Mouse (Mus musculus) neutrophil, adult 5-6 weeks (primary cell): ENCODE measurements around the gene Atr. TPM values are rescaled to one million over a fixed set of nuclear protein-coding genes. Genes with fewer than 3 reads are reported as not detected.

ENCODE experiments used
- total RNA-seq: library from RNA; stranded (forward); fragments of 200-1000 nt; gene quantifications from 2 replicates; pipeline ENCODE4 v1.2.3, GENCODE M21; 2017

Gene Atr
- total RNA-seq, 1 experiment from 2014 or later, result 44.7 TPM

Other genes with a start within 250 kb of the Atr start
- not detected in 2 replicates for gene Pcolce2, start 220.0 kb upstream of the Atr start, total RNA-seq
- 0.58 and 0.74 TPM in 2 replicates for gene Trpc1, start 107.2 kb upstream of the Atr start, total RNA-seq
- gene Pls1, start 12.3 kb upstream of the Atr start, total RNA-seq, result 1.9 and 2.3 TPM in 2 replicates
- 37.5 and 39.8 TPM in 2 replicates for gene Xrn1, start 97.2 kb downstream of the Atr start, total RNA-seq